Mouse (Mus musculus): ENCODE data around the gene 9930021J03Rik.

Gene 9930021J03Rik

DNA sequence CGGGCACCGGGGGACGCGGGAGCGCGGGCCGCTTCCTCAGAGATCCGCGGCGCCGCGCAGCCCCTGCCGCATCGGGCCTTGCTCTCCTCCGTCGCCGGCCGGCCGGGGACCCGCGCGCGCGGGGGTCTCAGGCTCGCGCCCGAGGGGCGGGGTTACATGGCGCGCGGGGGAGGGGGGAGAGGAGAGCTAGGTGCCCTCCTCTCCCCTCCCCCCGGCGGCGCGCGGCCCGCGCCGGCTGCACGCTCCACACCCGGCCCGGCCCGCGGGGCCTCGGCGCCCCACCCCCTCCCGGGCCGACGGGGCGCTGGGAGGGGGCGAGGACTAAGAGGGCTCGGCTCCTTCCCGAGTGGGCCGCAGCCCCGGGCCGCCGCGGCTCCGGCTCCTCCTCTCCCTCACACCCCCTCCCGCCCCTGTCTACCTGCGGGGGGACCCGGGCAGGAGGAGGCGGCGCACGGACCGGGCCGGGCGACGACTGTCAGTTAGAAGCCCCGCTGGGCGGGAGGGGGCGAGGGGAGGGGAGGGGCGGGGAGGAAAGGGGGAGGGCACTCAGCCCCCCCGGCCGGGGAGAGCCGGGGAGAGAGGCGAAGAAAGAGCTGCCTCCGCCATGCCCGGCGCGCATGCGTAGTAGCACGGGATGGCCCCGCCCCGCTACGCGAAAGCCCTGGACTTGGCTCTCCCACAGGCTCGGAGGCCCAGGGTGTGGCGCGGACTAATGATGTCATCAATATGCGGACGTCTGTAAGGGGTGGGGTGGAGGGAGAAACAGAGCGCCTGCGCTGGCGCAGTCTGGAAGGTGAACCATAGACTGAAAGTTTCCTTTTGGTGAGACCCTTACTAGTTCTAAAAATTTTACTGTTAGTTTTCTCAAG, at the start of gene 9930021J03Rik:
Gene 9930021J03Rik, minus strand, starts transcription at position 73 of the 869 bp plus-strand sequence.
- peak; percentile 97 for DNase-seq (ENCODE audit: low read depth, low spot score)

DNA sequence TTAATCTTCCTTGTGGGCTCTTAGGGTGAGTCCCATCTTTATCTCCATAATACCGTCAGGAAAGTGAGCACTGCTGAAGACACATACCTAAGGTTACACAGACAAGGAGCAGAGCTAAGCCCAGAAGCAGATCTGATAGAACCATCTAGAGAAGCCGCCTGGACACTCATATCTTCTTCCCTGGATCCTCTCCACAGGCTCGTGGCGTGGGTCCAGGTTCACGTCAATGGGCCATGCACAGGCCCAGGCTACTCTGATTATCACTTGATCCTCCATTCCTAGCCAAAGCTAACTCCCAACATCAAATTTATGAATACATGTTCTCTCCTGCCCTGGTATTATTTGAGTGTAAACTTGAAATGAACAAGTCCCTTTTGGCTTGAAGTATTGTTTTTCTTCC, 47.9 kb upstream of the 9930021J03Rik start:
- DNase-seq (ENCODE audit: low read depth, low spot score): no peak

DNA sequence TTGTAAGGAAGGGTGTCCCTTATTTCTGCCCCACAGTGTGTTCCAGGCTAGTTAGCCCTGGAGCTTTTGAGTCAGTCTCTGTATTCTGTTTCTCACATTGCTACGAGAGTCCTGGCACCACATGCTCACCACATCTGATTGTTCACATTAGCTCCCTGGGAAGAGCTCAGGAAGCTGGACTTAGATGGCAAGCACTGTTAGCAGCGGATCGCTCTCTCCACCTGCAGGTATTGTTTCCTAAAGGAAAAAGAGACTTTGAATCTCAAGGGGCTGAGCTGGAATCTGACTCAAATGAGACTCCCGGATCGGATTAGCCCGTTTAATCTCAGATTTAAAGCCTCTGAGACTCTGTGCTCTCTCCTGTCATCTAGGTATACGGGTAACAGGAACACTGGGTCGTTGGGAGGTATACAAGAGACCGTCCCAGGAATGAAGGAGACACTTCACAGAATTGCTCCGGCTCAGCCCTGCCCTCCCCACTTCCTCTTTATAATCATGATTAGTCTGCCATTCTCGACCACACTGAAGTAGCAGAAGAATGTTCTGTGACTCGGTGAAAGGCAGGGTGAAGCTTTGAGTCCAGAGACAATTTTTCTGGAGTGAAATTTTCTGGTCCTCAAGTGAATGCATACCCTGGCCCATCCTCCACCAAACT, 45.4 kb upstream of the 9930021J03Rik start:
- DNase-seq (ENCODE audit: low read depth, low spot score): no peak

DNA sequence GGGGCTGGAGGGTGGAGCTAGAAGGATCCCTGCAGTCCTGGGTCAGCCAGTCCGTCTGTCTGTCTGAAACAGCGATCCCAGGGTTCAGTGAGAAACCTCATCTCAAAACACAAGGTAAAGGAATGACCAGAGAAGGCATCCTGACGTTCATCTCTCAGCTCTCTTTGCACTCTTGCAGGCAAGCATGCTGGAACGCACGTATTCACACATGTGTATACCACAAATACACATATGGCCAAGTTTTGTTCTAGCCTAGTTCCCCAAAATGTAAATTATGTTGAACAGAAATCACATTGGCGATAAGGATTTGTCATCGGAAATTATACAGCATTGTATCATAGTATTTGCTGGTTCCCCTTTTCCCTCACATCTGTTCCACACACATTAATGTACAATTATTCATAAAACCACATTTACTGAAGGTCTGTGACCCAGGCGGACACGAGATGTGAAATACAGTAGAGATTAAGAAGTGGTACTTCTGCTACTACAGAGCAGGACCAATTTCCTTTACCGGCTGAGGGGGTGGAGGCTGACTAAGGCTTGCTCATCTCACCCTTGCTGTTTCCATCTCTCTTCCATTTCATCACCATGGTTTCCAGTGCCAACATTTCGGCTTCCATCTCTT, 44.2 kb upstream of the 9930021J03Rik start:
- no peak for DNase-seq (ENCODE audit: low read depth, low spot score)

GRCm38 (mm10) chr19:29844036-29844661, 38.4 kb upstream of the 9930021J03Rik start:
- peak; percentile 30 for DNase-seq (ENCODE audit: low read depth, low spot score)

- no peak for DNase-seq (ENCODE audit: low read depth, low spot score)
Observed at GRCm38 (mm10) chr19:29843641-29844035, 37.8 kb upstream of the 9930021J03Rik start.

- no peak for DNase-seq (ENCODE audit: low read depth, low spot score)
Observed at GRCm38 (mm10) chr19:29842973-29843372, 37.2 kb upstream of the 9930021J03Rik start.

GRCm38 (mm10) chr19:29840642-29841041, 34.9 kb upstream of the 9930021J03Rik start:
- DNase-seq (ENCODE audit: low read depth, low spot score): peak; percentile 36

DNA sequence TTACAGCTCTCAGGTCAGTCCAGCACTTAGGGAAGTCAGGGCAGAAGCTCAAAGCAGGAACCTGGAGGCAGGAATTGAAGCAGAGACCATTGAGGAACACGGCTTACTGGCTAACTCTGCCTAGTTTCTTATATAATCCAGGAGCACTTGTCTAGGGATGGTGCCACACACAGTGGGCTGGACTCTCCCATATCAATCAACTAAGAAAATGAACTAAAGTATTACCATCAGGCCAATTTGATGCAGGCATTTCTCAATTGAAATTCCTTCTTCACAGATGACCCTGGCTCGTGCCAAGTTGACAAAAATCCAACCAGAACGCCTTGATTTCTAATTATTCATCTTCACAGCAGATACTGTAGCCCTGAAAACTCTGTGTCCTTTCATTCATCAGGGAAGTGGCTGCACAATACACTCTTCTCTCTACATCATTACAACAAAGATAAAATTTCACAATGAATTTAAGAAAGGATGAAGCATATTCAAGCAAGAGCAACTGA, 32.9 kb upstream of the 9930021J03Rik start:
- DNase-seq (ENCODE audit: low read depth, low spot score): no peak

DNA sequence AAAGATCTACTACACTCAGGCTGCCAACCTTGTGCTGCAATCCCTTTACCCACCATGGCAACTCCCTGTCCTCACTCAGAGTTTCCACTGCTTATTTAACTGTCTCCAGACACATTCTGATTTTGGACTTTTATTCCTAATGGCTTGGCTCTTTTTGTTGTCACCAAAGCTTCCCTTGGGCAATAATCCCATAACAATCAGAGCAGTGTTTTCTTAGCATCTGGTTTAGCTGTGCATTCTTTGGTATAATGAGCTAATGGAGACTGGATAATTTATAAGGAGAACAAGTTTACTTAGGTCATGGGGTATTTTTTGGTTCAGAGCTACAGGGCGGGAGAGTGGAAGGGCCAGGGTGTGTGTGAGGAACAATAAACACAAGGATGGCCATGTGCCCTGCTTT, 32.4 kb upstream of the 9930021J03Rik start:
- no peak for DNase-seq (ENCODE audit: low read depth, low spot score)

- no peak for DNase-seq (ENCODE audit: low read depth, low spot score)
Observed at GRCm38 (mm10) chr19:29835364-29836034, 29.7 kb upstream of the 9930021J03Rik start.

DNA sequence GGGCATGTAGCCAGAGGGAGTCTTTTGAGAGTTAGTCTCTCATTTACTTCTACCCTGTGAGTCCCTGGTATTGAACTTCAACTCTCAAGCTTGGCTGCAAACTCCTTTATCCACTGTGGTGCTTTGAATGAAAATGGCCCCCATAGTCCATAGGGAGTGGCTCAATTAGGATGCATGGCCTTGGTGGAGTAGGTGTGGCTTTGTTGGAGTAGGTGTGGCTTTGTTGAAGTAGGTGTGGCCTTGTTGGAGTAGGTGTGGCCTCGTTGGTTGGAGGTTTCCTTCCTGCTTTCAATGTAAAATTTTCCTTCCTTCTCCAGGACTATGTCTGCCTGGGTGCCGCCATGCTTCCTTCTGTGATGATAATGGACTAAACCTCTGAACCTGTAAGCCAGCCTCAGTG, 25.1 kb upstream of the 9930021J03Rik start:
- DNase-seq (ENCODE audit: low read depth, low spot score): no peak

GRCm38 (mm10) chr19:29828558-29828957, 22.8 kb upstream of the 9930021J03Rik start:
- no peak for DNase-seq (ENCODE audit: low read depth, low spot score)

GRCm38 (mm10) chr19:29826686-29827085, 20.9 kb upstream of the 9930021J03Rik start:
- DNase-seq (ENCODE audit: low read depth, low spot score): no peak

DNA sequence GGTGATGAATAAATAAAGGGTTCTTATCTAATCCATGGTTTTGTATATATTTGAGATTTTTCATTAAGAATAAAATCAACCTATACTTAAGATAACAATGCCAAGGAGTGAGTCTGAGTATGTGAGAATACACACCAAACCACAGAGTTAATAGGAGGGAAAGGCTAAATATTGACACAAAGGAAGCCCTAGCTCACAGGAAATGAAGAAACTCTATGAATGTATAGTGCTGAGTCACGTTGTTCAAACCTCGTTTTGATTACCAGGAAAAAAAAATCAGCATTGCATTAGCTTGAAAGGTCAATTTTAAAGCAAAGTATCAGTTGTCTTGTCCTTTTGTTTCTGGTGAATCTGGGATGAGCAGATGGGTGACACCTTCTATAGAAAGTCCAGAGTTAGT, 19.2 kb upstream of the 9930021J03Rik start:
- no peak for DNase-seq (ENCODE audit: low read depth, low spot score)

- no peak for DNase-seq (ENCODE audit: low read depth, low spot score)
Observed at GRCm38 (mm10) chr19:29824034-29824700, 18.4 kb upstream of the 9930021J03Rik start.

DNA sequence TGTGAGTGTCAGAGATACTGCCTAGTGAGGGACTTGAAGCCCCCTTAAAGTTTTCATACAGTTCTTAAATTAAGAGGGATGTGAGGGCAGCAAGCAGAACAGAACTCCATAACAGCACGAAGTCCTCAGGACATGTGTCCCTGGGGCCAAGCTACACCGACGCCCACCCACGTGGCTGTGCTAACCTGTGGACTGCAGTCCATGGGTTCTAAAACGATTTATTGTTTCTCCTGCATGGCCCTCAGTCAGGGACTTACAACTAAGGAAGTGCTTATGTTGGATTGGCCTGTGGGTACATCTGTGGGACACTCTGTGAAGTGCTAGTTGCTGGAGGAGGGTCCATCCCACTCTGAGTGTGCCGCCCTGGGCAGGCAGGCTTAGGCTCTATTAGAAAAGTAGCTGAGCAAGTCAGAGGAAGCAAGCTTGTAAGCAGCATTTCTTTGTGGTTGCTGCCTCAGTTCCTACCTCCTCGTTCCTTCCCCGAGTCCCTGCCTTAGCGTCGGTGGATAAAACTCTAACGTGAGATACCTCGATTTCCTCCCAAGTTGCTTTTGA, 17.7 kb upstream of the 9930021J03Rik start:
- no peak for DNase-seq (ENCODE audit: low read depth, low spot score)

GRCm38 (mm10) chr19:29820966-29821365, 15.2 kb upstream of the 9930021J03Rik start:
- DNase-seq (ENCODE audit: low read depth, low spot score): no peak

DNA sequence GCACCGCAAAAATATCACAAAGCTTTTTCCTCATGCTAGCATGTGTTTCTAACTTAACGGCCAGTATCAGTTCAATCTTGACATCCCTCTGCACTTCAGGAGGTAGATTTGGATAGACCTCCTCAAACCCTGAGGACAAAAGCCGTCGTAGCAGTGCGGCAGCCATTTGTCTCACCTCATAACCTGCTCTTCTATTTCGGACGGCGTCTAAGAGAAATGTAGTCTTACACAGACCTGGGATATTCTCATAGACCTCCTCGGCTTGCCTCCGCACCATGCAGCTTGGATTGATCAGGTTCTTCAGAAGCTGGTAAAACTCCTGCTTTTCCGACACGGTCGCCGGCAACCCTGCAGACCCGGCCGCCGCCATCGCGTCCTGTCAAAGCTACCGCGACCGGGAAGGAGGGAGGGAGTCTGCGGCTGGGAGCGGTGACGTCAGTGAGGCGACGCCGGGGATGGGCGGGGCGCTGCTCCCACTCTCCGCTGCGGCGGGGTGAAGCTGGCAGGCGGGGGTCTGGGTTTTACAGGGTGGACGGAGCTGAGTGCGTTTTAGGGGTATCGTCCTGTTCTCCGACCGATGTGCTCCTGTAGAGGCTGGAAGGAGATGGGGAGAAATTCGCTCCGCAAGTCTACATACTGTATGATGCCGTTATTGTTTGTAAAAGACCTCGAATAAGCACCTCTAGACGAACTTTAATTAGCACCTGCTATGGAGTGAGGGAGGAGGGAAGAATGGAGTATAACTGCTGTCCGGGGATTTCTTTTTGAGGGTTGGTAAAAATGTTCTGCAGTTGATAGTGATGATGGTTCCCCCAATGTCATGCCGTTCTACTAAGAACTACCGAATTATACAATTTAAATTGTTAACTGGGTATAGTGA, 7.0 kb upstream of the 9930021J03Rik start, which contains the start of gene Ranbp6:
Gene Ranbp6, minus strand, starts transcription at position 394 of the 880 bp plus-strand sequence.
- DNase-seq (ENCODE audit: low read depth, low spot score): peak; percentile 72

Data from brain, embryonic 18.5 days (tissue).